In genomic region chr2:50520169-50520568, GRCm38 (mm10) we compare ENCODE assay signal across 13 mouse cellular contexts.
DNase-seq lines count a peak whose midpoint lies in the region; ATAC-seq and TF ChIP-seq lines count a peak whose summit lies in the region.
"Had no signal": no experiment of that assay in that cellular context is flagged by ENCODE, and none has a peak within 500 bp of the region (broad histone marks: within the 10 kb centered on the region; RNA-seq: fewer than 3 reads in every experiment).

No protein-coding gene starts in this region.

- H3K4me2 ChIP-seq in intestine, embryonic 15.5 days (replicated peaks): 0 out of 2 replicates have a peak overlapping the region, but pooled peaks have one; percentile 18
- H3K4me2 ChIP-seq in intestine, postnatal 0 days (replicated peaks; ENCODE audit: low read depth): no peak overlapping the region
- peak overlapping the region; percentile 32 for H3K4me2 ChIP-seq in forebrain, embryonic 12.5 days
- peak overlapping the region; percentile 28; the same call in 1 of the 2 replicates for H3K4me2 ChIP-seq in hindbrain, postnatal 0 days (ENCODE audit: low read depth, low read length)
- H3K4me2 ChIP-seq in neural tube, embryonic 11.5 days (ENCODE audit: low read depth): no peak overlapping the region

- no peak overlapping the region for H3K9ac ChIP-seq in intestine, embryonic 15.5 days
- no peak overlapping the region for H3K9ac ChIP-seq in intestine, postnatal 0 days (ENCODE audit: low read depth, low read length)
- peak overlapping the region; percentile 17; the same call in 1 of the 2 replicates for H3K9ac ChIP-seq in forebrain, embryonic 12.5 days
- H3K9ac ChIP-seq in hindbrain, postnatal 0 days (replicated peaks; ENCODE audit: low read length): 0 out of 2 replicates have a peak overlapping the region, but pooled peaks have one; percentile 33
- no peak overlapping the region for H3K9ac ChIP-seq in neural tube, embryonic 11.5 days (ENCODE audit: low read length)

- no peak overlapping the region for H3K27ac ChIP-seq in intestine, embryonic 15.5 days
- H3K27ac ChIP-seq in intestine, postnatal 0 days (ENCODE audit: low read depth, low read length): no peak overlapping the region
- H3K27ac ChIP-seq in forebrain, embryonic 12.5 days: 0 out of 2 replicates have a peak overlapping the region, but pooled peaks have one; percentile 36
- H3K27ac ChIP-seq in hindbrain, postnatal 0 days: no peak overlapping the region
- H3K27ac ChIP-seq in neural tube, embryonic 11.5 days (ENCODE audit: low read depth, low read length): no peak overlapping the region

- no peaks in the 10 kb centered on the region for H3K9me3 ChIP-seq in intestine, embryonic 15.5 days
- H3K9me3 ChIP-seq in intestine, postnatal 0 days (ENCODE audit: control insufficient read depth): no peaks in the 10 kb centered on the region
- no peaks in the 10 kb centered on the region for H3K9me3 ChIP-seq in forebrain, embryonic 12.5 days
- no peaks in the 10 kb centered on the region for H3K9me3 ChIP-seq in hindbrain, postnatal 0 days (ENCODE audit: low read length)
- no peaks in the 10 kb centered on the region for H3K9me3 ChIP-seq in neural tube, embryonic 11.5 days (ENCODE audit: control insufficient read depth, low read length)

- no peak for TF ChIP-seq CTCF in intestine, postnatal 0 days (IDR thresholded peaks at IDR 0.05; ENCODE audit: low read depth)
- TF ChIP-seq CTCF in hindbrain, postnatal 0 days (IDR thresholded peaks at IDR 0.05; ENCODE audit: low read depth): no peak

- H3K36me3 ChIP-seq in intestine, embryonic 15.5 days: no peaks in the 10 kb centered on the region
- H3K36me3 ChIP-seq in intestine, postnatal 0 days (ENCODE audit: control insufficient read depth, insufficient read depth): no peaks in the 10 kb centered on the region
- no peaks in the 10 kb centered on the region for H3K36me3 ChIP-seq in forebrain, embryonic 12.5 days (replicated peaks)
- no peaks in the 10 kb centered on the region for H3K36me3 ChIP-seq in hindbrain, postnatal 0 days (ENCODE audit: insufficient read depth, low read length)
- H3K36me3 ChIP-seq in neural tube, embryonic 11.5 days (ENCODE audit: control insufficient read depth, insufficient read depth, low read length): no peaks in the 10 kb centered on the region

- H3K4me1 ChIP-seq in intestine, embryonic 15.5 days (replicated peaks): 0 out of 2 replicates have a peak, but pooled peaks cover 2% of the 10 kb centered on the region
- H3K4me1 ChIP-seq in intestine, postnatal 0 days (replicated peaks; ENCODE audit: control insufficient read depth, insufficient read depth, low read length): no peaks in the 10 kb centered on the region
- peaks cover 19% of the 10 kb centered on the region for H3K4me1 ChIP-seq in forebrain, embryonic 12.5 days
- peaks cover 4% of the 10 kb centered on the region; the same call in 1 of the 2 replicates for H3K4me1 ChIP-seq in hindbrain, postnatal 0 days (ENCODE audit: insufficient read depth, low read length)
- H3K4me1 ChIP-seq in neural tube, embryonic 11.5 days (ENCODE audit: control insufficient read depth, insufficient read depth, low read length): no peaks in the 10 kb centered on the region

- WGBS in intestine, embryonic 15.5 days: 35% methylated on average over 8 of the region's 8 CpGs
- WGBS in intestine, postnatal 0 days: 41% methylated on average over 8 of the region's 8 CpGs
- 18% methylated on average over 8 of the region's 8 CpGs for WGBS in forebrain, embryonic 12.5 days
- WGBS in hindbrain, postnatal 0 days: 16% methylated on average over 8 of the region's 8 CpGs
- WGBS in neural tube, embryonic 11.5 days: 40% methylated on average over 8 of the region's 8 CpGs

- no peak for ATAC-seq in intestine, embryonic 15.5 days
- no peak for ATAC-seq in intestine, postnatal 0 days
- no peak for ATAC-seq in forebrain, embryonic 12.5 days (ENCODE audit: low FRiP score)
- no peak for ATAC-seq in hindbrain, postnatal 0 days
- no peak for ATAC-seq in neural tube, embryonic 11.5 days (ENCODE audit: insufficient read depth, low FRiP score, low TSS enrichment)

- H3K4me3 ChIP-seq in intestine, embryonic 15.5 days (replicated peaks): no peak overlapping the region
- no peak overlapping the region for H3K4me3 ChIP-seq in intestine, postnatal 0 days (ENCODE audit: low read depth, low read length)
- no peak overlapping the region for H3K4me3 ChIP-seq in forebrain, embryonic 12.5 days (replicated peaks)
- H3K4me3 ChIP-seq in hindbrain, postnatal 0 days (ENCODE audit: low read length): no peak overlapping the region
- no peak overlapping the region for H3K4me3 ChIP-seq in neural tube, embryonic 11.5 days (ENCODE audit: low read depth, low read length)
- H3K4me3 ChIP-seq: myocyte had no signal

- DNase-seq in hindbrain, postnatal 0 days (ENCODE audit: low spot score): peak; percentile 40
- DNase-seq in neural tube, embryonic 11.5 days (ENCODE audit: low spot score): peak; percentile 14
- DNase-seq in thymus, postnatal 36 days: no peak
- DNase-seq in right cerebral cortex, postnatal 14 days: no peak
- no peak for DNase-seq in left cerebral cortex, adult 11 months (ENCODE audit: low spot score)
- DNase-seq: adrenal gland, postnatal 36 days; cerebellum, postnatal 36 days; gastrocnemius, postnatal 10 days; lung, adult 18-20 months had no signal

- H3K27me3 ChIP-seq in intestine, embryonic 15.5 days (replicated peaks): no peaks in the 10 kb centered on the region
- H3K27me3 ChIP-seq in intestine, postnatal 0 days (replicated peaks; ENCODE audit: control insufficient read depth, insufficient read depth, low read length): no peaks in the 10 kb centered on the region
- H3K27me3 ChIP-seq in forebrain, embryonic 12.5 days: no peaks in the 10 kb centered on the region
- H3K27me3 ChIP-seq in hindbrain, postnatal 0 days (ENCODE audit: insufficient read depth, low read length): no peaks in the 10 kb centered on the region
- no peaks in the 10 kb centered on the region for H3K27me3 ChIP-seq in neural tube, embryonic 11.5 days (ENCODE audit: control insufficient read depth, insufficient read depth, low read length)

Comparison
In these comparisons a context has a peak if more than half of its experiments do, and no peak if none do; other contexts are left out.
1. H3K4me2 ChIP-seq: peak in intestine, embryonic 15.5 days (single experiment), forebrain, embryonic 12.5 days (single experiment) and hindbrain, postnatal 0 days (single experiment); none in intestine, postnatal 0 days (single experiment) and neural tube, embryonic 11.5 days (single experiment).
2. H3K9ac ChIP-seq: peak in forebrain, embryonic 12.5 days (single experiment) and hindbrain, postnatal 0 days (single experiment); none in intestine, embryonic 15.5 days (single experiment), intestine, postnatal 0 days (single experiment) and neural tube, embryonic 11.5 days (single experiment).
3. DNase-seq: peak in hindbrain, postnatal 0 days (single experiment) and neural tube, embryonic 11.5 days (single experiment); none in thymus, postnatal 36 days (0 of 2), right cerebral cortex, postnatal 14 days (single experiment) and left cerebral cortex, adult 11 months (single experiment).